Mouse (Mus musculus) B cell, adult 62 days (primary cell): Measurements from ENCODE around the gene Vmn2r96. TPM values are rescaled to one million over a fixed set of nuclear protein-coding genes. Genes with fewer than 3 reads are reported as not detected.

Experiments
- total RNA-seq: library from RNA; stranded (reverse); gene quantifications from 4 replicates; pipeline ENCODE4 v1.2.4, GENCODE M21; 2023

The Vmn2r96 gene
- 2.7 to 4.1 TPM (median 3.7 TPM) in 4 replicates for total RNA-seq

GRCm38 (mm10) chr17:18572851-18573250, at the start of gene Vmn2r96:
Vmn2r96 (plus strand) TSS chr17:18573151.

Other genes with a start within 250 kb of the Vmn2r96 start
- gene Vmn2r95, start 149.1 kb upstream of the Vmn2r96 start, total RNA-seq, result 0.06 TPM in 1 of 4 replicates, not detected in the others